Mouse (Mus musculus) CH12.LX (cell line): ENCODE measurements at regions not wholly inside any gene's neighbourhood (a gene's known extent, or its start where the extent isn't known, plus 50 kb on each side); places are given as distances from the start of the nearest gene placed in this dataset.

Source experiments
- DNase-seq: peaks from one replicate; pipeline ENCODE4 v3.0.0-alpha.2; 2013; ENCODE audit errors: extremely low read depth
- H3K27ac ChIP-seq: 2 replicates; pipeline ENCODE4 v1.5.1; 2012; ENCODE audit warnings: low read depth, mild to moderate bottlenecking, control low read depth, moderate library complexity; ENCODE audit not compliant: insufficient read depth
- H3K27me3 ChIP-seq: replicated peaks from 2 replicates; pipeline ENCODE3; 2012; ENCODE audit warnings: inconsistent platforms
- H3K36me3 ChIP-seq, 2 experiments: replicated peaks in 1 of 2; 2 replicates each; pipeline versions ENCODE3 to v1.6.1; 2012; ENCODE audit warnings: inconsistent platforms in 1 of 2, low read length in 1 of 2, mild to moderate bottlenecking in 1 of 2, mixed read lengths in 1 of 2, moderate library complexity in 1 of 2; ENCODE audit not compliant: control insufficient read depth in 1 of 2, insufficient read depth in 1 of 2
- H3K4me1 ChIP-seq, 2 experiments: 2 replicates each; pipeline ENCODE4 v1.6.1; 2012; ENCODE audit warnings: inconsistent platforms in 1 of 2, moderate library complexity in 1 of 2; ENCODE audit not compliant: insufficient read depth in 2 of 2, control insufficient read depth in 1 of 2
- H3K4me2 ChIP-seq: 2 replicates; pipeline ENCODE4 v1.6.1; 2012; ENCODE audit warnings: low read depth, mild to moderate bottlenecking, control low read depth; ENCODE audit not compliant: poor library complexity, insufficient read depth, severe bottlenecking
- H3K4me3 ChIP-seq, 3 experiments: fragments of 150-350 bp in 1 of 3; sonication (generic) in 1 of 3; replicated peaks in 1 of 3; 2 replicates each; pipeline versions ENCODE3 to v1.5.1; 2011 to 2012; ENCODE audit warnings: low read depth in 2 of 3, low read length in 2 of 3, mild to moderate bottlenecking in 2 of 3, moderate library complexity in 2 of 3, control low read depth in 1 of 3, improper control_type of control experiment in 1 of 3, inconsistent platforms in 1 of 3, mixed read lengths in 1 of 3; ENCODE audit not compliant: poor library complexity in 1 of 3
- H3K79me2 ChIP-seq: replicated peaks from 2 replicates; pipeline ENCODE4 v1.6.1; 2012; ENCODE audit warnings: mild to moderate bottlenecking, moderate library complexity; ENCODE audit not compliant: control insufficient read depth, poor library complexity, insufficient read depth, severe bottlenecking; ENCODE audit errors: extremely low read depth
- H3K9ac ChIP-seq: 2 replicates; pipeline ENCODE4 v1.6.1; 2012; ENCODE audit warnings: low read depth, mild to moderate bottlenecking, control low read depth, moderate library complexity; ENCODE audit not compliant: insufficient read depth
- H3K9me3 ChIP-seq: replicated peaks from 2 replicates; pipeline ENCODE3; 2012; ENCODE audit warnings: low read length, inconsistent platforms, mixed read lengths
- BHLHE40 ChIP-seq: IDR thresholded peaks from 2 replicates; pipeline ENCODE4 v1.6.1; 2011; ENCODE audit warnings: mild to moderate bottlenecking, low read depth, low read length, improper control_type of control experiment
- E2F4 ChIP-seq: IDR thresholded peaks from 2 replicates; pipeline ENCODE4 v1.6.1; 2011; ENCODE audit warnings: low read depth, low read length, improper control_type of control experiment; ENCODE audit not compliant: insufficient replicate concordance
- EP300 ChIP-seq: IDR thresholded peaks from 2 replicates; pipeline ENCODE4 v1.6.1; 2011; ENCODE audit warnings: low read length, improper control_type of control experiment
- ETS1 ChIP-seq: conservative IDR thresholded peaks from 2 replicates; pipeline ENCODE4 v1.6.1; 2012; ENCODE audit warnings: low read depth, mild to moderate bottlenecking, inconsistent platforms, low read length, improper control_type of control experiment, moderate library complexity
- GABPA ChIP-seq: IDR thresholded peaks from 2 replicates; pipeline ENCODE4 v1.6.1; 2012; ENCODE audit warnings: low read depth, low read length, improper control_type of control experiment, inconsistent platforms; ENCODE audit not compliant: insufficient replicate concordance
- HCFC1 ChIP-seq: IDR thresholded peaks from 2 replicates; pipeline ENCODE4 v1.6.1; 2012; ENCODE audit warnings: low read depth, mild to moderate bottlenecking, inconsistent platforms, low read length, improper control_type of control experiment
- IRF4 ChIP-seq: IDR thresholded peaks from 2 replicates; pipeline ENCODE4 v1.6.1; 2014; ENCODE audit warnings: low read depth, mild to moderate bottlenecking, inconsistent platforms, low read length, improper control_type of control experiment
- JUN ChIP-seq: IDR thresholded peaks from 2 replicates; pipeline ENCODE4 v1.6.1; 2011; ENCODE audit warnings: low read depth, mild to moderate bottlenecking, low read length, improper control_type of control experiment, moderate library complexity; ENCODE audit not compliant: insufficient read depth
- JUND ChIP-seq: conservative IDR thresholded peaks from 2 replicates; pipeline ENCODE4 v1.6.1; 2011; ENCODE audit warnings: low read depth, low read length, improper control_type of control experiment
- MAFK ChIP-seq: IDR thresholded peaks from 2 replicates; pipeline ENCODE4 v1.6.1; 2011; ENCODE audit warnings: low read length, improper control_type of control experiment; ENCODE audit not compliant: insufficient replicate concordance
- MAZ ChIP-seq: IDR thresholded peaks from 2 replicates; pipeline ENCODE4 v1.6.1; 2012; ENCODE audit warnings: low read depth, mild to moderate bottlenecking, inconsistent platforms, low read length, improper control_type of control experiment, moderate library complexity
- MEF2A ChIP-seq: IDR thresholded peaks from 2 replicates; pipeline ENCODE4 v1.6.1; 2014; ENCODE audit warnings: low read depth, mild to moderate bottlenecking, inconsistent platforms, low read length, improper control_type of control experiment, borderline replicate concordance
- MXI1 ChIP-seq: IDR thresholded peaks from 2 replicates; pipeline ENCODE4 v1.6.1; 2011; ENCODE audit warnings: mild to moderate bottlenecking, low read depth, low read length, improper control_type of control experiment
- MYC ChIP-seq: IDR thresholded peaks from 2 replicates; pipeline ENCODE4 v1.6.1; 2011; ENCODE audit warnings: low read depth, mild to moderate bottlenecking, improper control_type of control experiment, low read length
- NELFE ChIP-seq: IDR thresholded peaks from 2 replicates; pipeline ENCODE4 v1.6.1; 2011; ENCODE audit warnings: low read depth, low read length, improper control_type of control experiment
- NRF1 ChIP-seq: IDR thresholded peaks from 2 replicates; pipeline ENCODE4 v1.6.1; 2014; ENCODE audit warnings: low read depth, mild to moderate bottlenecking, inconsistent platforms, low read length, improper control_type of control experiment, moderate library complexity
- PAX5 ChIP-seq: IDR thresholded peaks from 2 replicates; pipeline ENCODE4 v1.6.1; 2012; ENCODE audit warnings: low read length, inconsistent platforms, mixed read lengths
- RAD21 ChIP-seq: IDR thresholded peaks from 2 replicates; pipeline ENCODE4 v1.6.1; 2011; ENCODE audit warnings: low read depth, mild to moderate bottlenecking, low read length, improper control_type of control experiment, moderate library complexity
- RCOR1 ChIP-seq: conservative IDR thresholded peaks from 2 replicates; pipeline ENCODE4 v1.6.1; 2012; ENCODE audit warnings: low read depth, mild to moderate bottlenecking, inconsistent platforms, low read length, improper control_type of control experiment
- TBP ChIP-seq: conservative IDR thresholded peaks from 2 replicates; pipeline ENCODE4 v1.6.1; 2011; ENCODE audit warnings: low read depth, low read length, improper control_type of control experiment
- TCF12 ChIP-seq: IDR thresholded peaks from 2 replicates; pipeline ENCODE4 v1.6.1; 2014; ENCODE audit warnings: low read depth, mild to moderate bottlenecking, inconsistent platforms, low read length, improper control_type of control experiment
- UBTF ChIP-seq: IDR thresholded peaks from 2 replicates; pipeline ENCODE4 v1.6.1; 2012; ENCODE audit warnings: low read depth, mild to moderate bottlenecking, inconsistent platforms, low read length, improper control_type of control experiment, moderate library complexity
- USF2 ChIP-seq: conservative IDR thresholded peaks from 2 replicates; pipeline ENCODE4 v1.6.1; 2011; ENCODE audit warnings: low read depth, low read length, improper control_type of control experiment
- ZKSCAN1 ChIP-seq: IDR thresholded peaks from 2 replicates; pipeline ENCODE4 v1.6.1; 2012; ENCODE audit warnings: low read depth, inconsistent platforms, low read length, improper control_type of control experiment, borderline replicate concordance
- ZMIZ1 ChIP-seq: IDR thresholded peaks from 2 replicates; pipeline ENCODE4 v1.6.1; 2012; ENCODE audit warnings: low read depth, mild to moderate bottlenecking, inconsistent platforms, low read length, improper control_type of control experiment
- ZNF384 ChIP-seq: IDR thresholded peaks from 2 replicates; pipeline ENCODE4 v1.6.1; 2012; ENCODE audit warnings: low read depth, low read length, improper control_type of control experiment, inconsistent platforms
- dilution Hi-C: fragments of 300-500 bp; cut with MboI; formaldehyde crosslinking; loops from 2 replicates; pipeline ENCODE4 v1.14.3; 2020; ENCODE audit warnings: low sequenced_read_pairs; ENCODE audit not compliant: extremely low pct_unique_long_range_greater_than_20kb, extremely low pct_ligation_motif_present
- in situ Hi-C: fragments of 300-500 bp; cut with MboI; formaldehyde crosslinking; loops from 3 replicates; pipeline ENCODE4 v1.14.3; 2019; ENCODE audit warnings: low sequenced_read_pairs, low pct_ligation_motif_present, low pct_unique_long_range_greater_than_20kb, mixed read lengths

DNA sequence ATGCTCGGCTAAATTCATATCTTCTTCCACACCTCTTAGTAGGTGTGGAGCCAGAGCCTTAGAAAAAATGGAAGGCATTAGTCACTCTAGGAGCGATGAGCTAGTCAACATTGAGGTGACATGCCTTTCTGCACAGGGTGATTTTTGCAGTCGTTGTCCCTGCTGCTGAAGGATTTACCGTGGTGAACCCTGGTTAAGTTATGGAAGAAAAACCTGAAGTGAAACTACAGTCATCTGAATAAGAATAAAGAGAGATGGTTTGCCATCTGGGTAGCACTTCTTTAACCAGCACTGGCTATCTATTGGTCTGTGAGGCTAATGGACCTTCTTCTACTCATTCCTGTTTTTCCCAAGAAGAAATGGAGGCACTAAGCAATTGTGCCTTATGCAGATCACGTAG is 198.1 kb upstream of the Tle4 start:
- H3K4me3 ChIP-seq, result no peak overlapping the region
- no peaks in the 10 kb centered on the region for H3K9me3 ChIP-seq
- H3K4me1 ChIP-seq, result peaks cover 4 to 17% of the 10 kb centered on the region in 2 experiments; a peak in 2 of 4 replicates
- TF ChIP-seq MYC (0 out of 2 replicates have a peak, but pooled peaks have one; percentile 25), TCF12 (0 out of 2 replicates have a peak, but pooled peaks have one; percentile 39), ETS1 (peak; percentile 77), ZKSCAN1 (no peak), MEF2A (peak; percentile 28; the same call in 1 of the 2 replicates), EP300 (peak; percentile 86), MXI1 (no peak), ZNF384 (no peak), IRF4 (peak; percentile 91), RCOR1 (peak; percentile 61; the same call in 1 of the 2 replicates), JUN (0 out of 2 replicates have a peak, but pooled peaks have one; percentile 5), BHLHE40 (peak; percentile 54), JUND (0 out of 2 replicates have a peak, but pooled peaks have one; percentile 27), MAFK (0 out of 2 replicates have a peak, but pooled peaks have one; percentile 16), GABPA (no peak), ZMIZ1 (no peak)
- H3K27me3 ChIP-seq, result no peaks in the 10 kb centered on the region
- dilution Hi-C loops, result no loop called here
- no peak overlapping the region for H3K27ac ChIP-seq
- peak; percentile 77 for DNase-seq
- in situ Hi-C loops, result no loop called here
- no peaks in the 10 kb centered on the region for H3K36me3 ChIP-seq
- H3K4me2 ChIP-seq, result peak overlapping the region; percentile 87; the same call in 1 of the 2 replicates
- no peak overlapping the region for H3K9ac ChIP-seq
- H3K79me2 ChIP-seq, result no peaks in the 10 kb centered on the region

DNA sequence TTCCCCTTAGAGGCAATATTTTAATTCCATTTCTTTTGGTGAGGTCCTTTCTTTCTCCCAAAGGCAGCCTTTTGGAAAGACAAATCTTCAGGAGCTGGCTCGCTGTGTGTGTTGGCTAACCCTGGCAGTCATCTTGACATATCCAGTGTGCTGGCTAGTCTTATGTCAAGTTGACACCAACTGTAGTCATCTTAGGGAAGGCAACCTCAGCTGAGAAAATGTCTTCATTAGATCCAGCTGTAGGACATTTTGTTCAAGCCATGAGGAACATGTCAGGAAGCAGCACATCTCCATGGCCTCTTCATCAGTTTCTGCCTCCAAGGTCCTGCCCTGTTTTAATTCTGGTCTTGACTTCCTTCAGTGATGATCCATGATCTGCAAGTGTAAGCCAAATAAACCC is 192.1 kb upstream of the Tle4 start:
- Histone ChIP-seq H3K36me3 (no peaks in the 10 kb centered on the region), H3K9me3 (no peaks in the 10 kb centered on the region)
- TF ChIP-seq EP300 (no peak), TBP (no peak), JUN (no peak), UBTF (no peak), USF2 (no peak), IRF4 (no peak), PAX5 (no peak), NRF1 (no peak), TCF12 (no peak), RAD21 (no peak), E2F4 (no peak), MXI1 (no peak), MAZ (no peak), HCFC1 (no peak), NELFE (no peak)
- TF ChIP-seq, all 38 proteins: peak for 0
- no peaks in the 10 kb centered on the region for H3K27me3 ChIP-seq
- peaks cover 3 to 6% of the 10 kb centered on the region in 2 experiments; a peak in 2 of 4 replicates for H3K4me1 ChIP-seq
- H3K27ac ChIP-seq, result no peak overlapping the region
- H3K4me3 ChIP-seq, result no peak overlapping the region
- in situ Hi-C loops (no loop called here), dilution Hi-C loops (no loop called here)
- no peaks in the 10 kb centered on the region for H3K79me2 ChIP-seq
- H3K9ac ChIP-seq, result no peak overlapping the region
- no peak overlapping the region for H3K4me2 ChIP-seq
- no peak for DNase-seq
